Mouse (Mus musculus) layer of hippocampus, adult 18-20 months (tissue): ENCODE results near the gene L3mbtl1. TPM values are rescaled to one million over a fixed set of nuclear protein-coding genes. Genes with fewer than 3 reads are reported as not detected.
"Not testable (repeated sequence)": the region's sequence is repeated elsewhere in the genome, so short reads cannot be mapped to it uniquely, and the experiment has no call there.

Experiments
- DNase-seq, 2 experiments: peaks; one replicate each; pipeline ENCODE4 v3.0.0; 2022; ENCODE audit warnings: low spot score in 2 of 2
- long read RNA-seq: library from polyadenylated mRNA; stranded (forward); transcript quantifications from one replicate; pipeline ENCODE4 v2.0.0, GENCODE M21; 2021
- total RNA-seq, 2 experiments: library from RNA; stranded (reverse); gene quantifications; 2 replicates each; pipeline ENCODE4 v1.2.3; 2021

The L3mbtl1 gene
- 1 to 10 TPM; 7.4 to 9.3 TPM for total RNA-seq
- long read RNA-seq, partial matches to known transcripts: 0 of 4 reads
- long read RNA-seq, other reads (novel, unspliced or antisense): 3 of 4 reads

GRCm38 (mm10) chr2:162943148-162943846 is at the start of gene L3mbtl1:
L3mbtl1 (plus strand) TSS chr2:162943472.
- peak; percentile 53 to 68 for DNase-seq

GRCm38 (mm10) chr2:162899256-162899655 is 44.0 kb upstream of the L3mbtl1 start:
- DNase-seq: not testable (repeated sequence)

DNA sequence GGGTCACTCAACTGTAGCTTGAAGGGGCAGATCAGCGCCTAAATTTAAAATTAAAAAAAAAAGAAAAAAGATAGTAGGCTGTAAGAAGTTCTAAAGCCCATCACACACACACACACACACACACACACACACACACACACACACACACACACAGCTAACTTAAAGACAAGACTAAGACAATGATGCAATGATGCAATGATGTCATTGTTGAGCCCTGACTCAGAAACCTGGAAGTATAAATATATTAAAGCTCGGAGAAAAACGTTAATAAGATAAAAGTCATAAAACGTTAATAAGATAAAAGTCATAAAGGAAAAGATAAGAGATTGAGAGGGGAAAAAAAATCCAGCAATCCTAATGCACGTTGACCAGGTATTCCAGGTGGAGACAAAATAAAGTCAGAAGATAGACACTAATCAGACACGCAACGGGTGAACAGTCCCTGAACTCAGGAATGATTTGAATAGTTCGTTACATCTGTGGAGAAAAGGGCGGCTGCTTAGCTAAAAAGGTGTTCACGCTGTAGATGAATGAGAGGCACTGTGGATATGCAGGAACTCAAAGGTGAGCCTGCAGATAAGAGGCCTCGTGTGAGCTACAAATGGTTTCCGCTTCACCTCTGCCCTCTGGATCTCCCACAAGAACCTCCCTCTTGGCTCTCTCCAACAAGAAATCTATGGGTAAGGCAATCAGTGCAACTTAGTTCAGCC is 43.2 kb upstream of the L3mbtl1 start:
- DNase-seq: no peak

DNA sequence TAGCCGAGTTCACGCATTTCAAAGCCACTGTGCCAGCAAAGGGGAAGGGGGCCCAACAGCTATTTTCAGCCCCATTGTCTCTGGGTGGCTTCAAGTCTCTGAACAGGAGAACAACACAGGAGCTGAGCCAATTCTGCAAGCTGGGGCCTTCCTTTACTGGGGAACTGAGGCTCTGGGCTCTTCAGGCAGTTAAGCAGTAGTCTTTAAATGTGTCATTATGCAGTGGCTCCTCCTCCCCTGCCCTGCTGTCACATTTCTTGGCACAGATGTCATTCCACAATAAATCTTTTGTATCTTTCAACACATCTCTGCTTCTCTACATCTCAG is 42.7 kb upstream of the L3mbtl1 start:
- DNase-seq: no peak

- DNase-seq: no peak
Measured at GRCm38 (mm10) chr2:162905902-162906301, 37.4 kb upstream of the L3mbtl1 start.

DNA sequence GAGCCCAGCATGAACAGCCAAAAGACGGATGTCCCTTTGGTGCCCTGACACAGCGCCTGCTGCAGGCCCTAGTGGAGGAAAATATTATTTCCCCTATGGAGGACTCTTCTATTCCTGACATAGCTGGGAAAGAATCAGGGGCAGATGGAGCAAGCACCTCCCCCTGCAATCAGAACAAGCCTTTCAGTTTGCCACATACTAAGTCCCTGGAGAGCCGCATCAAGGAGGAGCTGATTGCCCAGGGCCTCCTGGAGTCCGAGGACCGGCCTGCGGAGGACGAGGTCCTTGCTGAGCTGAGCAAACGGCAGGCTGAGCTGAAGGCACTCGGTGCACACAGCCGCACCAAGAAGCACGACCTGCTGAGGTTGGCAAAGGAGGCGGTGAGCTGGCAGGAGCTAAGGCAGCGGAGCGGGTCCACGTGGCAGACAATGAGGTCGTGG is 35.2 kb upstream of the L3mbtl1 start:
- DNase-seq: no peak

DNA sequence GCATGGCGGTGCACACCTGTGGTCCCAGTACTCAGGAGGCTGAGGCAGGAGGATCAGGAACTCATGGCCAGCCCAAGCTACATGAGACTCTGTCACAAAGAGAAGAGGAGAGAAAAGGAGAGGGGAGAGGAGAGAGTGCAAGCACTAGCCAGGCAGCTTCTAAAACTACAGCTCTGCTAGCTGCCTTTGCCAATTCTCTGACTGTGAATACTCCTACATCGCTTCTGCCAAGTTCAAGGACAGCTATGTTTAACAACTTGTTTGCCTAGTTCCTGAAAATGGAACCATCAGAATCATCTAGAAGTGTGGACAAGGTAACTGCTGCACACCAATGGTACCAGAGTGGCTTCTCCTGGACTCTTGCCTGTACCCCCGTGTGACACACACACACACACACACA is 29.2 kb upstream of the L3mbtl1 start:
- DNase-seq: no peak

GRCm38 (mm10) chr2:162914519-162914918 is 28.8 kb upstream of the L3mbtl1 start:
- DNase-seq: peak in 1 of 2 experiments; percentile 44

DNA sequence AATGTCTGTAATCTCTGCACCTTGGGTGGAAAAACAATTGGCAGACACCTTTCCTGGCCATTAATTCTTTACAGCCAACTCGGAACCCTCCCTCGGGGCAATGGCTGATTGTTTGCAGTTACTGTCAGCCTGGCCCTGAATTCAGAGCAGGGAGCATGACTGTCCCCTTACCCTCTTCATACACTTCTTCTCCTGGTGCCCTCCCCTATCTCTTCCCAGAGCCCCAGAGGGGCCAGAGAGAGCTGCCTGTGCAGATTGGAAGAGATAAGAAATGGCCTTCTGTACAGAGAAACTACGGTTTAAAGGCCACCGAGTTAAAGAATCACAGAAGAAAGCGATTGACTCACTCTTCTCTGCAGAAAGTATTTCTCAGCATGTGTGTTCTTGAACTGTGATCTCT is 23.3 kb upstream of the L3mbtl1 start:
- DNase-seq: no peak

DNA sequence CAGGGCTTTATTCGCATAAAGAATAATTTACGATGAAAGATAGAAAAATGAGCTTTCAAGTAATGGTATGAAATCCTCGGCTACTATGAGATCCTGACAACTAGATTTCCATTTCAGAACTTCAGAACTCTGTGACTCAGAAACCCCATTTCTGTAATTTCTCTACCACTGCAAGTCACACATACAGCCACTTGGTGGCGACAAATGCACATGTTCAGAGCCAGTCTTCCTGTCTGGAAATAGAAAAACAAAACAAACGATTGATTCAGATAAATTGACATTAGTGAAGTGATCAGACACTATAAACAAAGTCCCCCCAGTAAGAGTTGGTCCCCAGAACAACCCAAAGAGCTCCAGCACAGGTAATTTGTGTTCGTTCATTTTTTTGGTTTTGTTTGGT is 21.1 kb upstream of the L3mbtl1 start:
- peak; percentile 32 to 82 for DNase-seq

GRCm38 (mm10) chr2:162922834-162923233 is 20.4 kb upstream of the L3mbtl1 start:
- DNase-seq: peak; percentile 12 to 66

- no peak for DNase-seq
Measured at GRCm38 (mm10) chr2:162924126-162924525, 19.1 kb upstream of the L3mbtl1 start.

DNA sequence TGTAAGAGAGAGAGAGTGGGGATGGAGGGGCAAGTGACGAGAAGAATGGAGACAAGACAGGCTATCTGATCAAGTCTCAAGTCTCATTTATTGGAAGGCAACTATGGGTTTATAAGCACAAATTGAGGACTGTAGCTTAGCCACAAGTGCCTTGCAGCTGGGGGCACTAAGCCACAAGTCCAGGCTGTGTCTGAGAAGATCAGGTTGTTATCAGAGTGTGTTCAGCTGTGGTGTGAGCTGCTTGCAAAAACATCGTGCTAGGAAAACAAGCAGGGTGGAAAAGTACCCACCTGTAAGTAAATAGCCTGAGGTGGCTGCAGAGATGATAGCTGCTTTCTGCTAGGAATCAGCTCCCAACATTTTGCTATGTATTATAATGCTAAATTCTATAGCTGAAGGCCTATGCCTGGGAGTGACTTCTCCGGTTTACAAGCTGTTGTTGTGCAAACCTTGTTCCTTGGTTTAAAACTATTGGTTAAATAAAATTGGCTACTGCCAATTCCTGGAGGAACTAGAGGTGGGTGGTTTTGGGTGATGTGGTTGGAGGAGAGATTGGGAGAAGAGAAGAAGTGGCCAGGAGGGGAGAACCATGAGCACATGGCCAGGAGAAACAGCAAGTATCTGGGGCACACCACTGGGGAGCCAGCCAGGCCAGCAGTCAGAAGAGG is 15.2 kb upstream of the L3mbtl1 start:
- DNase-seq: no peak

DNA sequence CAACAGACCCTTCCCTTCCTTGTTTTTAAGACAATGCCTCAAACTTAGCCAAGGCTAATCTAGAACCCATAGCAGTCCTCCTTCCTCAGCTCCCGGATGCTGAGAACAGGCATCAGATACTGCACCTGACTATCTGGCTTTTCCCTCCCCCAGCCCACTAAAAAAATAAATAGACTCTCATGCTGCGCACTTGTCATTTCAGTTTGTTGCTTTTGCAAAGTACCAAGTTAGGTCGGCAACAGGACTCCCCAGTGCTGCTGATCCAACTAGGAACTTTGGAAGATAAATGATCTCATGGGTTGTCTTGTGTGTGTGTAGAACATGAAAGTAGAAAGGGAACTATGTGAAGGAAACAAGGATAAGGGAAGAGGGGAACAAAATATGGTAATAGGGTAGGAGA is 13.6 kb upstream of the L3mbtl1 start:
- no peak for DNase-seq

GRCm38 (mm10) chr2:162930516-162931122 is 12.7 kb upstream of the L3mbtl1 start:
- no peak for DNase-seq

GRCm38 (mm10) chr2:162931123-162931673 is 12.1 kb upstream of the L3mbtl1 start, which contains the start of gene Srsf6:
Srsf6 (plus strand) TSS chr2:162931528.
- DNase-seq: peak; percentile 83 to 95

- DNase-seq: peak; percentile 45 to 76
Measured at GRCm38 (mm10) chr2:162931674-162932650, 11.3 kb upstream of the L3mbtl1 start.

DNA sequence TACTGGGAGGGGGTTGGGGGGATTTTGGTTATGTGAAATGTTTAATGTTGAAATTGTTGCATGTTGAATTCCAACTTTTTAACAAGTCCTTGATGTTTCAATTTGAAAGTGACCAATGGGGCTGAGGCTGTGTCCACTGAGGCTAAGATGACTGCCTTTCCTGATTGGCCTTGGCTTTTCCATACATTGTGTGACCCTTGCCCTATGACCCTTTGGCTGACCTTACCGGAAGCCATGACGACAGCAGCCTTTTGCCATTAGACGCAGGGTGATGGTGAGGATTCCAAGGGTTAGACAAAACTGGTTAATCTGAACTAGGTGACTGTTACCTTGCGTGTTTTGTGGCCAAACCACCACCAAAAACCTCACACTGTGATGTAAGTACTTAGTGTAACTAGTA is 10.6 kb upstream of the L3mbtl1 start:
- no peak for DNase-seq

DNA sequence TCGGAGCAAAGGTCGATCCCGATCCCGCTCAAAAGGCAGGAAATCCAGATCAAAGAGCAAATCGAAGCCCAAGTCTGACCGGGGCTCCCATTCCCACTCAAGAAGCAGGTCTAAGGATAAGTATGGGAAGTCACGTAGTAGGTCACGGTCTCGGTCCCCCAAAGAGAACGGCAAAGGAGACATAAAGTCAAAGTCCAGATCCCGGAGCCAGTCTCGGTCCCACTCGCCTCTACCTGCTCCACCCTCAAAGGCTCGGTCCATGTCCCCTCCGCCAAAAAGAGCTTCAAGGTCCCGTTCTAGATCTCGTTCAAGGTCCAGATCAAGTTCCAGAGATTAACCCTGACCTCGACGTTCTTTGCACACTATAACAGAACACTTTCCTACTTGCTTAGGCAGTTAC is 8.9 kb upstream of the L3mbtl1 start:
- no peak for DNase-seq

- DNase-seq: no peak
Measured at GRCm38 (mm10) chr2:162935700-162936099, 7.6 kb upstream of the L3mbtl1 start.
